Mouse (Mus musculus) retina, embryonic 14.5 days (tissue): ENCODE data around the gene Chdh.

Experiments
- DNase-seq: peaks from one replicate; pipeline ENCODE4 v3.0.0-alpha.2; 2015; ENCODE audit warnings: low spot score

Gene Chdh

DNA sequence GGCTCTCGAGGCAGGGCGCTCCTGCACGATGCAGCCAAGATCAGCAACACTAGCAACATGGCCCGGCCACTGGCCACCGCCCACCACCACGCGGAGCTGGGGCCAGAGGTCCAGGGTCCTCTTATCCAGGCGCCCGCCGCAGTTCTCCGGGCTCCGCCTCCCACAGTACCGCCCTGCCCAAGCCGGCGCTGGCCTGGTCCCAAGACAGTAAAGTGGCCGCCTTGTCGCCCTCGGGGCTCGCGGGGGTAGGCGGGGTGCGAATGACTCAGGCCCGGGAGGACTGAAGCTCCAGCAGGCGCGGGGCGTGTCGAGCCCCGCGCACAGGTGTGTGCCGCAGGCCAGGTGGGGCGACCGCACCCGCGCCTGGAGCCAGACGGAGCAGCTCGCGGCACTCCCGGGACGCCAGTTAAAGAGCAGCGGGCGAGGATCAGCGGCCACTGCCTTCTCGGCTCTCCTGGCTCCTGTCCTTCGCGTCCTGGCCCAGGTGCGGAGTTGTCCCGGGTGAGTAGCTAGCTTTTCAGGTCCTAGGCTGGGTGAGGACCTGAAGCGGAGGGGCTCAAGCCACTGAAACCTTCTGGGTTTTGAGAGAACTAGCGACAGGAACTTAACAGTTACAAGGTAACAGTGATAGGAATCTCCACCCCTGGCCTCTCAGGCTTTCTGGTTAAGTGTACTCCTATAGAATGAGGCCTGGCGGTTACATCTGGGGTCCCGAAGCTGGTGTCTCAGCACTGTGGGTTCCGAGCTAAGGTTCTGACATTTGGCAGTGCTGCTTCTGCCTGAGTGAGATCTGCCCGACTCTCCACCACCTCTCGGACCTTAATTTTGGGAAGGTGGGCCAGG is at the start of gene Chdh, which contains the start of gene Il17rb:
Gene Chdh, plus strand, starts transcription at position 291 of the 843 bp plus-strand sequence.
Gene Il17rb, minus strand, starts transcription at position 164 of the 843 bp plus-strand sequence.
- DNase-seq = peak; percentile 61

- DNase-seq = no peak
Measured at GRCm38 (mm10) chr14:29967611-29968010, 41.2 kb upstream of the Chdh start.

DNA sequence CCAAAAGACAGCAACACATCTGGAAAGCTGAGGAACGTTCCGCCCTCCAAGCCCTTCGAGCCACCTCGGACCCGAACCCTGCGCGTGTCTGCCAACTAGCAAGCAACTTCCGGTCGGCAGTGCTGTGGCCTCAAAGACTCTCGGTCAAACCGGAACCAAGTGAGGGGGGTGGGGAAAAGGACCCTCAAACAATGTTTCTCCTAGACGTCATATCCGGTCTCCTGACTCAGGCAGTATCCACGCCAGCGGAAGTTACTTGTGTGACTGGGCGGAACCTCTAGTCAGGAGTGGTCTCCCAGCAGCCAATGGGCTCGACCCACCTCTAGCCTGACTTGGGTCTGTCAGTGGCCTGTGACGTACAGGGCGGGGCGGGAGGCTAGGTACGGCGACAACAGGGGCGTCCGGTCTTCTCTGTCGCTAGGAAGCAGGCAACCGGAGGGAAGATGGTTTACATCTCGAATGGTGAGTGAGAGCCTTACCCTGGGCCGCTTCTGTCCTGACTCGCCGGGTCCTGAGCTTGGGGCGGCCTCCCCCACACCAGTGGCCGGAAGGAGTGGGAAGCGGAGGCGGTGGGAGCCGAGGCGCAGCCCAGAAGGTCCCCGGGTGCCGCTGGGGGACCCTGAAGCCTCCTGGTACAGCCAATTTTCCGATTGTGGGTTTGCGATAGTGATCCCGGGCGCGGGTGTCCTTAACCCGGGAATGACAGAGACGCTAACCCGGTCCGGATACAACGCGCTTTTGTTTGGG is 40.6 kb upstream of the Chdh start, which contains the start of gene Selenok:
Gene Selenok, plus strand, starts transcription at position 234 of the 747 bp plus-strand sequence.
- DNase-seq = peak; percentile 100

- DNase-seq = no peak
Measured at GRCm38 (mm10) chr14:29971446-29971845, 37.4 kb upstream of the Chdh start.

DNA sequence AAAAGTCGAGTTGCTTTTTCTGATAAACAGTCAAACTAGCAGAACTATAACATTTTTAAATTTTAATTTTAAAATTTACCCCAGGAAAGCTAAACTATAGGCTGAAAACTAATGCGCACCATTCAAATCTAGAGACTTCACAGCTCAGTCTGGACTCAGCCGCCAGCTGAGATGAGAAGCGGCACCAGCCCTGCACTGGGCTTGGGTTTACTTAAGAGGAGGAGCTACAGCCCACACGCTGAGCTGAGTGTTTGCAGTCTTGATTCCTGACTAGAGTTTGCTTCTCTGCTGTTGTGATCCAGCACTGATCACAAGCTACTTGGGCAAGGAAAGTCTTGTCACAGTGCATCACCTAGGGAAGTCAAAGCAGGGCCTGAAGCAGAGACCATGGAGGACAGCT is 36.8 kb upstream of the Chdh start:
- DNase-seq = no peak

GRCm38 (mm10) chr14:29976927-29977326 is 31.9 kb upstream of the Chdh start:
- no peak for DNase-seq

DNA sequence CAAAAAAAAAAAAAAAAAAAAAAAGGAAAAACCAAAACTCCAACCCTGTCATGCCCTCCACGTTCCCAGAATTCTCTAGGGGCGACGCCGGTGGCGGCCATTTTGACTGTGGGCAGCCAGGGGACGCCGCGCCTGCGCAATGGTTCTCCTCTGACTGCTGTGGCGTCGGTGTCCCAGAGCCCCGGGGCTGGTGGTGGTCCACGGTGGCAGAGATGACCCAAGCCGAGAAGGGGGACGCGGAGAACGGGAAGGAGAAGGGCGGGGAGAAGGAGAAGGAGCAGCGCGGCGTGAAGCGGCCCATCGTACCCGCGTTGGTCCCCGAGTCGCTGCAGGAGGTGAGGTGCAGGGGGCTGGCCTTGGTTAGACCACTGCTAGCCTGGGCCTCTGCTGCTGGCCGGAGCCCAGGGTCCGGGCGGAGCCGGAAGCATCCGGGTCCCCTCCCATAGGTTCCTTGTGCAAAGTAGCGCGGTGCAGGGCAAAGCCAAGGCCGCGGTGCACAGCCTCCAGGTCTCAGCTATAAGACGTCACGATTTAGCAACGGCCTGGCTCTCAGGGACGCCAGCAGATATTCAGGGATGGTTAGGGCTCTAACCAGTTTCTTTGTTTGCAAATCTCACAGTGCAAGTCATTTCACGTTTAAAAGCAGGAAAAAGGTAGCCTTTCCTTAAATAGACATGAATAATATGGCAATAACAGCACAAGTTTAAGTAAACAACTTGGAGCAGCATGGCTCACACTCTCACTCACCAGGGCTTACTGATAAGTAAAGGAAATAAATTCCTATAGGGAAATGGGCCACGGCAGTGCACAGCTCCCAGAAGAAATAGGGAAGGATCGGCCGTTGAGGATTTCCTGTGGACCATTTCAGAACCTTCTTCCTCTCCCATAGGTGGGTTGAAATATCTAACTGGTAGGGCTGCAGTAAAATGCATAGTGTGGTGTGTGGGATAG is 30.3 kb upstream of the Chdh start, which contains the start of gene Actr8:
Gene Actr8, plus strand, starts transcription at position 84 of the 951 bp plus-strand sequence.
- DNase-seq = peak; percentile 96

DNA sequence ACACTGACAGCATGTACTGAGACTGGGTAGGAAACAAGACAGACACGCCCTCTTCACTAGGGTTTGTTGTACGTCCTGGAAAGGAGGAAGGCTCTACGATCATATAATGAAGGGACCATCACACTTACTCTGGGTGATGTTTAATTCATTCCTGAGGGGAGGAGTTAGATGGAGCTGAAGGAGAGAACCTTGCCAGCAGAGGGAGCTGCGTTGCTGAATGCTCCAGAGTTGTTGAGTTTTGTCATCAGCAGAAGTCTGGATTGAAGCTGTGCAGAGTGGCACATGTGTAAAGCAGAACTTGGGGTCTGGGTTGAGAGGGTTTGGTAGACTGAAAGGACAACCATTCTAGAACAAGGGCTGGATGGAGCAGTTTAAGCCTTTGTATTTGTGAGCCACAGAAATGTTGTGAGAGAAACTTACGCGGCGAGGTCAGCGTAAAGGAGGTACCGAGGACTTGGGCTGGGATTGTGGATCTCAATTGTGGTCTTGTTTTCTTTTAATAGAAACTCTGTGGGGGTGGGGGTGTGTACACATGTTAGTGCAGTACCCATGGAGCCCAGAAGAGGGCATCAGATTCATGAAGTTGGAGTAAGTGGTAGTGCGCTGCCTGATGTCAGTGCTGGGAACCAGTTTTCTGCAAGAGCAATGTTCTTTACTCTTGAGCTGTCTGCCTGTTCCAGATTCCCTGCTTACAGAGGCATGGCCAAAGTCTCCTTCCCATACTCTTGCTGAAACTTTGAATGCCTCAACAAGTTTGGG is 28.2 kb upstream of the Chdh start:
- peak; percentile 19 for DNase-seq

- no peak for DNase-seq
Measured at GRCm38 (mm10) chr14:29986096-29986495, 22.7 kb upstream of the Chdh start.

DNA sequence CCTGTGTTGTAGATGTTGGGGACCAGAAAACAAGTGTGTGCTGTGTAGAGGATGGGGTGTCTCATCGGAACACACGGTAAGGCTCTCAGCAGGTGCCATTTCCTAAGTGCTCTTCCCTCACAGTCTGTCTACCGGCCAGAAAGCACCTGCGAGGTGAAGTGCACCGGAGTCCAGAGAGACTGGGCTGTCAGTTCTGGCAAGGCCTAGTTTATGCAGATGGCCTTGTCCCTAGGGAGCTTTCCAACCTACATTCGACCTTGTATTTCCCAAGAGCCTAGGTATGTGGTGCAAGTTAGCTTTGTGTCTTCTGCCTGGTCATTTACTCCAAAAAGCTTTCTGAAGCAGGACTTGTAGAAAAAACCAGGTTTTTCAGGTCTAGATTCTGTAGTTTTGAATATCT is 21.5 kb upstream of the Chdh start:
- no peak for DNase-seq

DNA sequence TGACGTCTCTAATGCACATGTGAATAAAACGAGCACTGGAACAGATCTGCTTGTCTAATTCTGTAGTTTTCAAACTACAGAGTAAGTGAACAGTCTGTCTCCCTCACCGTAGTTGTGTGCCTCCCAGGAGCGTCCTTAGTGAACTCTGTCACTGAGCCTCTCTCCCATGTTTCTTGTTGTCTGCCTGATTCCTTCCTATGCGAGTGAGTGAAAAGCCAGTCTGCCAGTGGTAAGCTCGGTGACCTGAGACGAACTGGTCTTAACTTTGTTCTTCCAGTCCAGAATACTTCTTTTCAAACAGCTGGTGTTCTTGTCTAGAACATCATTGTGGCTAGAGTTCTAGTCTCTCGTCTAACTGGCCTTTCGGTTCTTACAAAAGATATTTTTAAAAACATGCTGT is 21.1 kb upstream of the Chdh start:
- DNase-seq = no peak

GRCm38 (mm10) chr14:29988337-29988736 is 20.5 kb upstream of the Chdh start:
- no peak for DNase-seq

GRCm38 (mm10) chr14:29994976-29995375 is 13.8 kb upstream of the Chdh start:
- no peak for DNase-seq

DNA sequence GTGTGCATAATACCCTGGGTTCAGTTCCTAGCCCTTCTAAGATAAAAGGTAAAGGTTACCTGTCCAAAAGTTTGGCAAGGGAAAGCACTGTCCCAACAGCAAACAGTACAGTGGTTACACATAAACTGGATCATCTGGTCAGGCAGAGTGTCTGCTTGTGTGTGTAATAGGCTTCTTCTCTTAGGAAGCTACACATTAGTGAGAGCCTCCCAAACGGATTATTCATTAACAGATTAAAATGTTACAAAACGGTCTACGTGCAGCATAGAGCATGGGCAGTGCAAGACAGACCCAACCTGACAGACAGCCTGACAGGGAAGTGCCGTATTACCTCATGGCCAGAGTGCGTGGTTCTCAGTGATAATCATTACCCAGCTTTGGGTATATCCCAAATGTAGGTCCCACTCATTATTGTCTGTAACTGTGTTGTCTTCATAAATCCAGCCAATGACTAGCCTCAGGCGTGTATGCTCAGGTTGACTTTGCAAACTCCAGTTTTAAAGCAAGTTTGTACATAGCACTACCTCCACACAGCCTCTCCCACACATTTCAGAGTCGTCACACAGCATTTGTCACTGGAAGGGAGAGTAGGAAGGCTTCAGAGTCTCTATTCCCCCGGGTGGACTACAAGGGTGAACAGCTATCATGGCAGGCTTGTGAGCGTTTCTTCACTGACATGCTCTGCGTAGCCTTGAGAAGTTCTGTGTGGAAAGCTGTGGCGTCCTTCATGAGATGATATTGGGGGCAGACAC is 12.6 kb upstream of the Chdh start:
- DNase-seq = no peak

DNA sequence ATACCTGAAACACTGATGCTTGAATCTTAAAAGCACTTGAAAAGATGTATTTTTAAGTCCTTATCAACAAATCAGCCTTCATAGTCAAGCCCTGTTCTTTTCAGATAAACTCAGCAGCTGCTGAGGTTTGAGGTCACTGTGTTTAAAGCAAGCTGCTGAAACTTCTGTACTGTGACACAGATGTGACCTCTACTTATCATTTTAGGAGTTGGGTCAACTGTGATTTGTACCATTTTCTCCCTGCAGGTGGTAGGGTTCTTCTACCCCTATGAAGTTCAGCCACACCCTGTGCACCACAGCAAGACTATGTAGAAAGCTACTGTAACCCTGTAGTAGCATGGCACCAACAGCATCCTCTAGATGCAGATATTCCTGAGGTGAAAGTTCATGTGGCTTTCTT is 11.5 kb upstream of the Chdh start:
- DNase-seq = no peak

DNA sequence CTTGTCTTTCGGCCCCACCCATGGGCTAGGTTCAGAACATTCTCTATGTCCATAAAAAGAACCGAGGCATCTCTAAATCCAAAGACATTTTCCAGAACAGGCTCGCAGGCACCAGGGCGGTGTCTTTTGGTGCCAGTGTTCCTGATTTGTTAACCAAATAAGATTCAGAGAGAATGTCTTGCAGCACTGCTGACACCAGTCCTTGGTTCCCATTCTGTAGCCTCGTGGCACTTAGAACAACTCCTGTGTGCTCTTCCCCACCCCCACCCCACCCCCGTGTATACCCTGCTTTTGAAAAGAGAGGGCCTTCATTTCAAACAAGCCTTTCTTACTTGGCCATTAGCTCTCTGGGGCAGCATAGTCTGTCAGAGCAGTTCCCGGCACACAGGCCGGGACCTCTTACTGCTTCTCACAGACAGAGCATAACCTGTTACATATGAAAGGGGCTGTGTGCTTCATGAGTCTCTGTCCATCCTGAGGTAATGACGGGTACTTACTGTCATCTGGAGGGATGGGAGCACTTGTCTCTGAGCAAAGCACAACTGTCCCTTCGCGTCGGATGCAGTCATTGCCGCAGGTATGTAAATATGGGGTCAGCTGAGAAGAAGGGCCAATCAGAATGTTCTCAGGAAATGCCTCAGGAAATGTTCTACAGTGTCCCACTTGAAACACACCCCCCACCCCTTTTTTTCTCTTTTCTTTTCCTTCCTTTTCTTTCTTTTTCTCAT is 9.9 kb upstream of the Chdh start:
- DNase-seq = no peak

DNA sequence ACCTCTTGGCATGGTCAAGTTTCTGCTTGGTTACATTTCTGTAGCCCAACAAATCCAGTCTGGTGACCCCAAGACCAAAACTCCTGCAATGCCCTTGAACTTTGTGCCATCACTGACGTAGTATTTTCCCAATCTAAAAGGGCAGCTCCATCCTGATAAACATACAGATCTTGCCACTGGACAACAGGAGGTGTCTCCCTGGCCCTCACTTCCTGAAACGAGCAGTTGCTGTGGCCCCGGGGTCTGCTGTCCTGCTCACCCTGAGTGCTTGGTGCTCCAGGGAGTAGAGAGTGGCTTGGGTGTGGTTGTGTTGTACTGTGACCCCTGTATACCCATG is 9.4 kb upstream of the Chdh start:
- DNase-seq = no peak

DNA sequence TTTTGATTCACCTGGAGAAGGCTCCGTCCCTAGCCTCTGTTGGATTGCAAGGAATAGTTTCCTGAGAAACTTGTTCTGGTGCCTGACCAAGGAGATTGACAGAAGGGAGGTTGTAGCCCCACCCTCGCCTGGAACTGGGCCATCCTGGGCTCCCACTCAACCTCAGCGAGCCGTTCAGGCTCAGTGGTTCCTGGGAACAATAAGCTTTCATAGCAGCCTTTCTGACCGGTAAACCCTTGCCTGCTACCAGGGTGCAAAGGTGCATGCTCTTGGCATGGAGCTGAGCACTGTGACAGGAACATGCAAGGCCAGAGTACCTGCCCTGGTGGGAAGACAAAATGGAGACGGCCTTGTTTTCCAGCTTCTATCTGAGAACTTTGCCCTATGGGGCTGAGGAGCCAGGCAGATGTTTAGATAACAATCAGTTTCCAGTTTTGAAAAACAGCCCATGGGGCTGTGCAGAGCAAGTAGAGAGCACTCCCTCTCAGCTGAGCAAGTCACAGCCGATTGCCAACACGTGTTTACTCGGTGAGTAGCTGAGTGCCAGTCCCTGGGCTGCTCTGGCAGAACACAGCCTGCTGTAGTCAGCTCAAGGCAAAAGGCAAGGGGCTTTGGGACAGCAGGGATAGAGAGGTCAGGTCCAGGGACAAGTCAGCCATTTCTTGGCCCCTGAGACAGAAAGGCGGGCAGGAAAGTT is 1.2 kb downstream of the Chdh start:
- DNase-seq = no peak

- DNase-seq = no peak
Measured at GRCm38 (mm10) chr14:30011886-30012560, 3.2 kb downstream of the Chdh start.
